Mouse (Mus musculus): Measurements from ENCODE around the gene Pakap. TPM values are rescaled to one million over a fixed set of nuclear protein-coding genes. Genes with fewer than 3 reads are reported as not detected.

The Pakap gene
- polyA plus RNA-seq, 1 experiment = 0.38 TPM

- TF ChIP-seq POLR2A (IDR thresholded peaks at IDR 0.05; ENCODE audit: control insufficient read depth, extremely low read depth, insufficient read depth, low read length, poor library complexity) (no peak), CTCF (IDR thresholded peaks at IDR 0.05; ENCODE audit: borderline replicate concordance, control insufficient read depth, extremely low read depth, insufficient read depth, low read length, poor library complexity) (no peak)
- Histone ChIP-seq H3K4me3 (ENCODE audit: control insufficient read depth, insufficient read depth, low read length) (no peak overlapping the region), H3K27ac (ENCODE audit: control insufficient read depth, insufficient read depth, low read length) (no peak overlapping the region), H3K27me3 (ENCODE audit: control insufficient read depth, insufficient read depth, low read length) (no peaks in the 10 kb centered on the region), H3K4me1 (replicated peaks; ENCODE audit: control insufficient read depth, insufficient read depth, low read length) (peaks cover 10% of the 10 kb centered on the region), H3K36me3 (ENCODE audit: control insufficient read depth, insufficient read depth, low read length) (no peaks in the 10 kb centered on the region)
- WGBS = 92% methylated on average over 8 of the region's 8 CpGs
- DNase-seq = no peak
Measured at GRCm38 (mm10) chr4:57651547-57651946, 83.6 kb downstream of the Pakap start.

DNA sequence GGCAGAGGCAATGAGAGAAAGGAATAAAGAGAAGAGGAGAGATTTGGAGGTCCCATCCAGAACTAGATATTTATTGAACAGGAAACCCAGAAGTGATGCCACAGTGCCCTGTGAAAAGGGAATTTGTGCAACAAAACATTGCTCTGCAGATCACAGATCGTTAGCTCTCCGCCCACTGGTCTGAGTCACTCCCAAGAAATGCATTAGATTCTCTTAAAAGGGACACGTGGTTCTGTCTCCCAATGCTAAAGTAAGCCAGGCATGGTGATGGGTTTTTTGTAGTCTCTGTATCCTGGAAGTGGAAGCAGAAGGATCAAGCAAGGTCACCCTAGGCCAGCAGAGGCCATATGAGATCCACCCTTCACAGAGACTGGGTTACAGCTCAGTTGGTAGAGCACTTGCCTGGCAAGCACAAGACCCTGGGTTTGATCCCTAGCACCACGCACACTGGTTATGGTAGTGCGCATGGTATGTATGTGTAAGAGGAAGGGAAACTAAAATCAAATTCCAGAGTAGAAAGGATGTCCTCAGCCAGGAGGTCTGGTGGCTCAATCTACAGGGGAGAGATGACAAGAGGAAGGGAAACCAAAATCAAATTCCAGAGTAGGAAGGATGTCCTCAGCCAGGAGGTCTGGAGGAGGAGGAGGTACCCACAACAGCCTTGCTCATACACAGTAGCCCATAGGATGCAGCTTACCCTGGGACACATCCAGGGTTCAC, 84.4 kb downstream of the Pakap start:
- H3K36me3 ChIP-seq (ENCODE audit: control insufficient read depth, insufficient read depth, low read length) = no peaks in the 10 kb centered on the region
- H3K4me1 ChIP-seq (replicated peaks; ENCODE audit: control insufficient read depth, insufficient read depth, low read length) = peaks cover 16% of the 10 kb centered on the region
- DNase-seq = no peak
- H3K27me3 ChIP-seq (ENCODE audit: control insufficient read depth, insufficient read depth, low read length) = no peaks in the 10 kb centered on the region
- H3K4me3 ChIP-seq (ENCODE audit: control insufficient read depth, insufficient read depth, low read length) = no peak overlapping the region
- 77% methylated on average over 5 of the region's 5 CpGs for WGBS
- TF ChIP-seq CTCF (IDR thresholded peaks at IDR 0.05; ENCODE audit: borderline replicate concordance, control insufficient read depth, extremely low read depth, insufficient read depth, low read length, poor library complexity) (no peak), POLR2A (IDR thresholded peaks at IDR 0.05; ENCODE audit: control insufficient read depth, extremely low read depth, insufficient read depth, low read length, poor library complexity) (no peak)
- no peak overlapping the region for H3K27ac ChIP-seq (ENCODE audit: control insufficient read depth, insufficient read depth, low read length)

GRCm38 (mm10) chr4:57655966-57656365, 88.0 kb downstream of the Pakap start:
- 7% methylated on average over 1 of the region's 1 CpGs for WGBS
- peak; percentile 47 for DNase-seq

DNA sequence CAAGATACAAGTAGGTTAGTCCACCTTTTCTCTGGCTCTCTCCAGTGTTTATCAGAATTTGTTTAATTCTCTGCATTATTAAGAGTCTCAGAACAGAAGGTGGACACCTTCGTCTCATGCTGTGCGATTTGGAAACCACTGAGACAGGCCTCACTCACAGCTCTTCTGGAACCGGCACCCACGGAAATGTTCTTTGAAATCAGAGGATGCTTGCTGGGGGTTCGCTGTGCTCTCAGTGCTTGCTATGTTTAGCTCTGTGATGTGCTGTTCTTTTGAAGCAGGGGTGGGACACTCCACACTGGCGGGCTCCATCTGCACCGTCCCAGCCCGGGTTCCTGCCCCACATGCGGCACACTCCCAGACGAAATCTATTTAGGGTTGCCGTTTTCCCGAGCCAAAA, 88.4 kb downstream of the Pakap start:
- Histone ChIP-seq H3K27ac (ENCODE audit: control insufficient read depth, insufficient read depth, low read length) (no peak overlapping the region; the same call in 1 of the 2 replicates), H3K36me3 (ENCODE audit: control insufficient read depth, insufficient read depth, low read length) (no peaks in the 10 kb centered on the region), H3K4me3 (ENCODE audit: control insufficient read depth, insufficient read depth, low read length) (no peak overlapping the region), H3K4me1 (replicated peaks; ENCODE audit: control insufficient read depth, insufficient read depth, low read length) (peaks cover 20% of the 10 kb centered on the region), H3K27me3 (ENCODE audit: control insufficient read depth, insufficient read depth, low read length) (no peaks in the 10 kb centered on the region)
- no peak for TF ChIP-seq CTCF (IDR thresholded peaks at IDR 0.05; ENCODE audit: borderline replicate concordance, control insufficient read depth, extremely low read depth, insufficient read depth, low read length, poor library complexity)
- no peak for TF ChIP-seq POLR2A (IDR thresholded peaks at IDR 0.05; ENCODE audit: control insufficient read depth, extremely low read depth, insufficient read depth, low read length, poor library complexity)
- WGBS = 43% methylated on average over 12 of the region's 12 CpGs
- DNase-seq = peak; percentile 63

More at GRCm38 (mm10) chr4:57655966-57656365, 88.0 kb downstream of the Pakap start:
- no peaks in the 10 kb centered on the region for H3K27me3 ChIP-seq (ENCODE audit: control insufficient read depth, insufficient read depth, low read length)
- H3K36me3 ChIP-seq (ENCODE audit: control insufficient read depth, insufficient read depth, low read length) = no peaks in the 10 kb centered on the region
- TF ChIP-seq POLR2A (IDR thresholded peaks at IDR 0.05; ENCODE audit: control insufficient read depth, extremely low read depth, insufficient read depth, low read length, poor library complexity) = no peak
- TF ChIP-seq CTCF (IDR thresholded peaks at IDR 0.05; ENCODE audit: borderline replicate concordance, control insufficient read depth, extremely low read depth, insufficient read depth, low read length, poor library complexity) = no peak
- H3K4me1 ChIP-seq (replicated peaks; ENCODE audit: control insufficient read depth, insufficient read depth, low read length) = peaks cover 20% of the 10 kb centered on the region
- H3K27ac ChIP-seq (ENCODE audit: control insufficient read depth, insufficient read depth, low read length) = no peak overlapping the region; the same call in 1 of the 2 replicates
- no peak overlapping the region for H3K4me3 ChIP-seq (ENCODE audit: control insufficient read depth, insufficient read depth, low read length)

- H3K4me1 ChIP-seq (replicated peaks; ENCODE audit: control insufficient read depth, insufficient read depth, low read length) = peaks cover 20% of the 10 kb centered on the region
- DNase-seq = no peak
- H3K36me3 ChIP-seq (ENCODE audit: control insufficient read depth, insufficient read depth, low read length) = no peaks in the 10 kb centered on the region
- WGBS = 94% methylated on average over 3 of the region's 3 CpGs
- H3K27ac ChIP-seq (ENCODE audit: control insufficient read depth, insufficient read depth, low read length) = no peak overlapping the region
- TF ChIP-seq CTCF (IDR thresholded peaks at IDR 0.05; ENCODE audit: borderline replicate concordance, control insufficient read depth, extremely low read depth, insufficient read depth, low read length, poor library complexity) = no peak
- TF ChIP-seq POLR2A (IDR thresholded peaks at IDR 0.05; ENCODE audit: control insufficient read depth, extremely low read depth, insufficient read depth, low read length, poor library complexity) = no peak
- H3K27me3 ChIP-seq (ENCODE audit: control insufficient read depth, insufficient read depth, low read length) = no peaks in the 10 kb centered on the region
- H3K4me3 ChIP-seq (ENCODE audit: control insufficient read depth, insufficient read depth, low read length) = no peak overlapping the region
Measured at GRCm38 (mm10) chr4:57656861-57657260, 88.9 kb downstream of the Pakap start.

DNA sequence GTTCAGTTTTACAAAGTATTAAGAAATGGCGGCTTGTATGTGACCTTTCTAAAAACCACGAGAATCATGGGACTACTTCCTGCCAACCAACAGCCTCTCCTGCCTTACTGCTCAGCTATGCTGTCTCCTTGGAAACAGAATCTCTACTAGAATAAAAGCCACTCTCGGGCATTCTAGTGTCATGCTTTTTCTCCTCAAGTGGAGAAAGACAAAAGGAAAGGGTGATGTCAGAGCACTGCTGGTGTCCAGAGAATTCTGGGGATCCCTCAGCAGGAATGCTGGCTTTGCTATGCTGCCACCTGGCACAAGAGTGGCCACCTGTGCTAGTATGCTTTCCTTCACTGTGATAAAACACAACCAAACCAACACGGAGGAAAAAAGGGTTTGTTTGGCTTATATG, 92.5 kb downstream of the Pakap start:
- Histone ChIP-seq H3K4me1 (replicated peaks; ENCODE audit: control insufficient read depth, insufficient read depth, low read length) (peaks cover 18% of the 10 kb centered on the region), H3K4me3 (ENCODE audit: control insufficient read depth, insufficient read depth, low read length) (no peak overlapping the region), H3K36me3 (ENCODE audit: control insufficient read depth, insufficient read depth, low read length) (no peaks in the 10 kb centered on the region), H3K27ac (ENCODE audit: control insufficient read depth, insufficient read depth, low read length) (no peak overlapping the region), H3K27me3 (ENCODE audit: control insufficient read depth, insufficient read depth, low read length) (no peaks in the 10 kb centered on the region)
- no peak for DNase-seq
- WGBS = 38% methylated on average over 4 of the region's 4 CpGs
- no peak for TF ChIP-seq CTCF (IDR thresholded peaks at IDR 0.05; ENCODE audit: borderline replicate concordance, control insufficient read depth, extremely low read depth, insufficient read depth, low read length, poor library complexity)
- TF ChIP-seq POLR2A (IDR thresholded peaks at IDR 0.05; ENCODE audit: control insufficient read depth, extremely low read depth, insufficient read depth, low read length, poor library complexity) = no peak

Measured in thymus, adult 2 months (tissue).